Mouse (Mus musculus) retina, adult 2 months (tissue): Measurements from ENCODE around the gene Tom1l2.

Experiments
- DNase-seq: peaks from one replicate; pipeline ENCODE4 v3.0.0-alpha.2; 2012; ENCODE audit warnings: low read depth, low spot score

Tom1l2 gene

GRCm38 (mm10) chr11:60346537-60346936 lies 6.2 kb downstream of the Tom1l2 start:
- no peak for DNase-seq

- no peak for DNase-seq
Measured at GRCm38 (mm10) chr11:60345868-60346267, 6.8 kb downstream of the Tom1l2 start.

DNA sequence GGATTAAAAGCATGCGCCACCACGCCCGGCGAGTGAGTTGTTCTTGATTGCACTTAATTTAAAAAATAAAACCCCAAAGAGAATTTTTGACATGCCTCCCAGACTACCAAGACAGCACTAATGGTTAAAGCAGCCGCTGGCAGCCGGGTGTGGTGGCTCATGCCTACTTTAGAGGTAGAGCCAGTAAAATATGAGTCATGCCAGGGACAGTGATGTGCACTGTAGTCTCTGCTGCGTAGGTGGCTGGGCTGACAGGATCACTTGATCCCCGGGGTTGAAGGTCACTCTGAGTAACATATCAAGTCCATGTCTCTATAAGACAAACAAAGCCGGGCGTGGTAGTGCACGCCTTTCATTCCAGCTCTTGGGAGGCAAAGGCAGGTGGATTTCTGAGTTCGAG lies 13.3 kb downstream of the Tom1l2 start:
- no peak for DNase-seq

DNA sequence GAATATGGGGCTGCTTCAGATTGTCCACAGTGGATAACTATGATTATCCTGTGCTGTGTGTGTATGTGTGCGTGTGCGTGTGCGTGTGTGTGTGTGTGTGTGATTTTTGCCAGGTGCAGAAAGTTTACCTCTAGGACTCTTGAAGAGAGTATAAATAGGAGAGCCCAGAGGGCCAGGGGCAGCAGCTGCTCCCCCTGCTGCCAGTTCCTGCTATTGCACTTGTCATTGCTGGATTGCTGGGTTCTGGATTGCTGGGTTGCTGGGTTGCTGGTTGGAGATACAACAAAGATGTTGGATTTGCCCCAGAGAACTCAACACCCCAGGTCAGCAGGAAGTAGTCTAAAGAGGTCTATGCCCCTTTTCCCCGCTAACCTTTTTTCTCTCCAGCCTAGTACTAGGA lies 14.4 kb downstream of the Tom1l2 start:
- DNase-seq, result no peak

DNA sequence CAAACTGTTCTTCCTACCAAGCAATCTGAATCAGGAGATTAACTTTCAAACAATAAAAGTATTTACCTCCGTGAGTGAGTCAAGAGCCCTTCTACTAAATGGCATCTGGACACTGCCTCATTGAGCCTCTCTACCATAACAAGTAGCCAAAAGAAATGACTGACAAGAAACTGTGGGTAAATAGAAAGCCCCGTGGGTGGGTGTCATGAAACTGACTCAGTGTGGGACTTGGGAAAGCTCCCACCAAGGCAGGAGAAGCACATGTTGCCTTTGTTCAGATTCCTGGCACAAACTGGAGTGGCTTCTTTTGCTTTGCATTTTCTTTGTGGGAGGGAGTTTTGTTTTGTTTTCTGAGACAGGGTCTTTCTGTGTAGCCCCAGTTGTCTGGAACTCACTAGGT lies 16.9 kb downstream of the Tom1l2 start:
- DNase-seq, result no peak

GRCm38 (mm10) chr11:60334124-60334523 lies 18.6 kb downstream of the Tom1l2 start:
- no peak for DNase-seq

GRCm38 (mm10) chr11:60333461-60333860 lies 19.2 kb downstream of the Tom1l2 start:
- DNase-seq, result no peak

DNA sequence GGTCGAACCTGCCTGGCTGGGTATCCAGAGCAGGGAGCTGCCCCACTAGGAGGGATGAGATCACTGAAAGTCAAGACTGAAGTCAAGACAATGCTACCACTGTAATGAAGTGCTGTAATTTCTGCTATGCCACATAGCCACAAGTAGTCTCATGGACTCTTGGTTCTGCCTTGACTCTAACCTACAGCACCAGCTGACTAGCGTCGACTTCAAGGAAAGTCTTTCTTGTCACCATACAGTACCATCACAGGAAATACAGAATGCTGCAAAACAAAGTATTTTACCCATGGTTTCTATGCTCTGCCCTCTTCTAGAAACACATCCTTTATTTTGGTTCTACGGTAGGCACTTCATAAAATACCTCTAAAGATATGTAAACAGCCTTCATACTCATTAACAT lies 22.2 kb downstream of the Tom1l2 start:
- no peak for DNase-seq

- DNase-seq, result no peak
Measured at GRCm38 (mm10) chr11:60323731-60324130, 29.0 kb downstream of the Tom1l2 start.

DNA sequence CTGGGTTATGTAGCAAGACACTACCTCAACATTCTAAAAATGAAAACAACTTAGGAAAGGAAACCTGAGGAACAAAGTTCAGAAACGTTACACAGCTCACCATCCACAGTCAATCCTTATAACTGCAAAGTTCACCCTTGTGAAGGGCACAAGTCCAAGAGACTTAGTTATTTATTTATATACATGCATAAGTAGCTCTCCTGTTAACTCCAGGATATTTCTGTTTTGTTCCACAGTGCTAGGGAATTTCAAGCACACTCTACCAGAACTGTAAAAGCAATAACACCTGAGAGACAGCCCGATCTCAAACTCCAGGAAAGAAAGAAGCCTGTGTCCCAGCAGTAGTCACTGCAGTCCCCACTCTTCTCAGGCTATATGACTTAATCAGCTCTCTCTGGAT lies 31.3 kb downstream of the Tom1l2 start:
- no peak for DNase-seq

DNA sequence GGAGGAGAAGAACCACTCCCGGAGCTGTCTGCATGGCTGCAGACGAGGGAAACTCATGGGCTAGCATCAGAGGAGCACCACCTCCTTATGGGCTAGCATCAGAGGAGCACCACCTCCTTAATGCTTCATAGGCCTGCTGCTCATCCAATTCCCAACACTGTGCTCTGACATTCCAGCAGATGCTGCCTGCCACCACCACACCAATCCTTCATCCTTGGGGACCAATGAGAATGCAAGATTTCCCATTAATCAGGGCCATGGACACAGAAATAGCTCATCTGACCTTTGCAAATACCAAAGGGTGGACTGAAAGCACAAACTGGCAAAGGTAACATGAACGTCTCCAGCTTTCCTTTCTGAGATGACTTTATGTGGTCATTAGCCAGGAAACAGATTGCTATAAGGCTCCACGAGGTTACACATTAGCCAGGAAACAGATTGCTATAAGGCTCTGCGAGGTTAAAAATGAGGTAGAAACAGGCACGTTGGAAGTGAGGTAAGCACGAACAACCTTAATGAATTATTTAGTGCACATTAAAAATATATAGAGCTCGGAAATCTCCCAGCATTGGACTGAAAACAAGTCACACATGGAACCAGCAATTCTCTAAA lies 32.2 kb downstream of the Tom1l2 start:
- no peak for DNase-seq

DNA sequence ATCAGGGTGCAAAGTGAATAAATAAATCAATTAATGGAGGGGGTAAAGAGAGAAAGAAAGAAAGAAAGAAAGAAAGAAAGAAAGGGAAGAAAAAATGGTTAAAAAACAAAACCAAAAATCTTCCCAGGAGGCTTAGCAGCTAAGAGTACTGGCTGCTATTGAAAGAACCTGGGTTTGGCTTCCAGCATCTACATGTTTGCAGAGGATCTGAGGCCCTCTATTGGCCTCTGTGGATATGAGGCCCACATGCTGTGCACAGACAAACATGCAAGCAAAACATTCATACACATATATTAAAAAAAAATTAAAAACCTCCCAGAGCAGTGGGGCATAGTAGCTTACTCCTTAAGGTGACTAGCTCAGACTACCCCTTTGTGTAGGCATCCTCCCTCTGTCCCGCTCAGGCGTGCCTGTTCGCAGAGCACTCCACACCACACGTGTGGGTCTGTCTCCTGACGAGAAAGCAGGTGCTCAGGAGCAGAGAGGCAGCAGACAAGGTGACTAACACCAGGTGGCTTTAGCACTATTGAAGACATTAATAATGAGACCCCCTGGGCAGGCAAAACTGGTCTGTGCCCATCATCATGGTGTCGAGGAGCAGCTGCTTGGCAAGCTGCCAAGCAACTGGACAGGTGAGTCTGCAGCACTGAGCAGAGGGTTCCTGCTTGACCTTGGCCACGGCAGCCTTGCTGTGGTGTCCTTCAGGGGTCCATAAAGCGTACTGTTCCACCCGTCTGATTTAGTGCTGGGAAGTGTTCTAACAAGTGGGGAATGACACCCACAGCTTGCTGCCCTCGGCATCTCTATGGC lies 33.2 kb downstream of the Tom1l2 start:
- DNase-seq, result no peak

GRCm38 (mm10) chr11:60318716-60319115 lies 34.0 kb downstream of the Tom1l2 start:
- no peak for DNase-seq

GRCm38 (mm10) chr11:60317376-60318102 lies 35.2 kb downstream of the Tom1l2 start:
- DNase-seq, result no peak

GRCm38 (mm10) chr11:60316883-60317282 lies 35.8 kb downstream of the Tom1l2 start:
- no peak for DNase-seq

DNA sequence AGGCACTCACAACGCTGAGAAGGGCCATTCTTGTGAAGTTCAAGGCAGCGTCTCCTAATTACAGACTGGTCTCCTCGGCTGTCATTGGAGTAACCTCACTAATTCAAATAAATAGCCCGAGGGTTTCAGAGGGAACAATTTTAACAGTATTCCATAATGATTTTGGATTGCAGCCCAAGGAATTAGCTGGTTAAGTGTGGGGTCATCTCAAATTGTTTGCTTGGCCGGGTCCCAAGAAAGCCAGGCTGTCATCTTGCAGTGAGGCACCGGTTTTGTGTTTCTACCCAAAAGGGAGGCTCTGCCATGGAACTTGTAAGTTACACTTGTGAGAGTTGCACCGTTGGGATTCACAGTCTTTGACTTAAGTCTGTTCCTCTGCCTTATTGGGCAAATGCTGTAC lies 36.5 kb downstream of the Tom1l2 start:
- DNase-seq, result no peak

- DNase-seq, result no peak
Measured at GRCm38 (mm10) chr11:60311025-60311854, 41.5 kb downstream of the Tom1l2 start.

GRCm38 (mm10) chr11:60309875-60310274 lies 42.8 kb downstream of the Tom1l2 start:
- no peak for DNase-seq

DNA sequence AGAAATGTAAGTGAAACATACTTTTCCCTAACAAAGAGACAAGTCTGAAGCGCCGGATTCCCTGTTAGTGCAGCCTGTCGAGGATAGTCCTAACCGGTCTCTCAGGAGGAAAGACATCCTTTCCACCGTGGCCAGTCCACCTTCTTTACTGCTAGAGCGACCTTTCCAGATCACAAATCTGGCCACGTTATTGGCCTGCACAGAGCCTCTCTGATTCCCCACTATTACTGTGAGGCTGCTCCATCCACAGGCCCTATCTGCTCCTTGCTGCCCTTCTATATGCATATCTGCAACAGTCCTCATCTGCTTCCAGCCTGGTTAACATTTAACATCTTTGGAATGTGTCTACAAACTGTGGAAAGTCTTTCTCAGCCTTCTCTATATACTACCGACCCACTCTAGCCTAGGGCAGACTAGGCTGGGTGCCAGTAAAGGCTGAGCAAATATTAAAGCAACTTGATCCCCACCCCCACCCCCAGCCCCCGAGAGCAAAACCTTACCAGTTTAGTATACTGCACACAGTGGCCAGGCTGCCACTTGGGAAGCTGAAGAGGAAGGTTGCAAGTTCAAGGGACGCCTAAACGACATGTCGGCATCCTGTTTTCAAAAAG lies 44.1 kb downstream of the Tom1l2 start:
- no peak for DNase-seq

DNA sequence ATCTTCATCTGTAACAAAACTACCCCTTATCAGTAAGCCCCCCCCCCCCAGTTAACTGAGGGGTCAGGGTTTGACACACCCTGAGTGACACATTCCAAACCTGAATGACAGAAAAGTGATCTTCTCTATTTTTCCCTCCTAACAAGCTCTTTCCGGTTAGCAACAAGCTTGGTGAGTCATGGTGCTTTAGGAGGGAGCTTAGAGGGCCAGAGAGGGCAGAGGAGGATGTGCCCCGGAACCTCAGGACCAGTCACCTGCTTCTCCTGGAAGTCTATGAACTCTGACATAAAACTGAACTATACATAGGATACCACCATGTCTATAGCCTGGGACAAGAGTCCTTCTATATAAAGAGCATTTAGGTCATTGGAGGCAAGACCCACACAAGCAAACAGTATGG lies 44.6 kb downstream of the Tom1l2 start:
- DNase-seq, result no peak

DNA sequence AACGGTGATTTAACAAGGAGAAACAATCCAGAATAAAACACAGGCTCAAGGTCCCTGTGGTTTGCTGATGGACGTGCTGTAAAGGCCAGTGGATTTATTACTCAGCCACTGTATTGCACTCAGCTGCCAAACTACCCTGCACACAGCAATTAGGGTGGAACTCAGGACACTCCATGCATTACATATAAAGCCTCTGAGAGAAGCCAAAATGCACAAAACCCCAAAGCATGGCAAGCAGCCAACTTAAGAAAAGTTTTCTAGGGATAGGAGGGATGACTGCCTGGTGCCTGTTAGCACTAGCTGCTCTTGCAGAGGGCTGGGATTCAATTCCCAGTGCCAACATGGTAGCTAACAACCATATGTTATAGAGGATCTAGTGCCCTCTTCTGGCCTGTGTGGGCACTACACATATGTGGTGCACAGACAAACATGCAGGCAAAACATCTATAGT lies 45.3 kb downstream of the Tom1l2 start:
- no peak for DNase-seq
